9 mouse cellular contexts compared by ENCODE assay signal in genomic region chr16:76453457-76454200, GRCm38 (mm10).
DNase-seq lines count a peak whose midpoint lies in the region; ATAC-seq and TF ChIP-seq lines count a peak whose summit lies in the region.
"Had no signal": no experiment of that assay in that cellular context is flagged by ENCODE, and none has a peak within 500 bp of the region (broad histone marks: within the 10 kb centered on the region; RNA-seq: fewer than 3 reads in every experiment).

No protein-coding gene starts in this region.

- H3K9me3 ChIP-seq in neural tube, embryonic 11.5 days (ENCODE audit: control insufficient read depth, low read length), result no peaks in the 10 kb centered on the region

- 41% methylated on average over 11 of the region's 11 CpGs for WGBS in lung, adult 2 months
- 28% methylated on average over 11 of the region's 11 CpGs for WGBS in neural tube, embryonic 11.5 days

- H3K36me3 ChIP-seq in neural tube, embryonic 11.5 days (ENCODE audit: control insufficient read depth, insufficient read depth, low read length), result no peaks in the 10 kb centered on the region

- no peak for TF ChIP-seq CTCF in lung, adult 2 months (IDR thresholded peaks at IDR 0.05; ENCODE audit: insufficient read depth, low read length)

- H3K9ac ChIP-seq in neural tube, embryonic 11.5 days (ENCODE audit: low read length), result no peak overlapping the region

- peak; percentile 53; the same call in 1 of the 2 replicates for ATAC-seq in neural tube, embryonic 11.5 days (ENCODE audit: insufficient read depth, low FRiP score, low TSS enrichment)

- H3K27ac ChIP-seq in neural tube, embryonic 11.5 days (ENCODE audit: low read depth, low read length), result no peak overlapping the region

- no peak overlapping the region for H3K4me3 ChIP-seq in lung, adult 2 months (replicated peaks; ENCODE audit: extremely low read depth, low read depth, low read length)
- H3K4me3 ChIP-seq in neural tube, embryonic 11.5 days (ENCODE audit: low read depth, low read length), result no peak overlapping the region
- H3K4me3 ChIP-seq: erythroblast, embryonic 14.5 days had no signal

- no peak for TF ChIP-seq POLR2A in lung, adult 2 months (IDR thresholded peaks at IDR 0.05; ENCODE audit: borderline replicate concordance, extremely low read depth, low read depth, low read length)

- DNase-seq in lung, adult 18-20 months, result peak; percentile 15 to 37
- no peak for DNase-seq in lung, adult 2 months
- DNase-seq in heart, adult 9 months (ENCODE audit: low spot score in 2 of 2), result peak; percentile 21 to 23
- DNase-seq in kidney, postnatal 36 days, result peak; percentile 94
- peak; percentile 44 for DNase-seq in neural tube, embryonic 11.5 days (ENCODE audit: low spot score)
- no peak for DNase-seq in spleen, adult 18-20 months
- no peak for DNase-seq in urinary bladder, postnatal 25 days (ENCODE audit: low spot score)
- no peak for DNase-seq in thymus, postnatal 10 days (ENCODE audit: low spot score in 2 of 2)

- H3K27me3 ChIP-seq in neural tube, embryonic 11.5 days (ENCODE audit: control insufficient read depth, insufficient read depth, low read length), result no peaks in the 10 kb centered on the region

- no peak overlapping the region for H3K4me2 ChIP-seq in neural tube, embryonic 11.5 days (ENCODE audit: low read depth)

- no peaks in the 10 kb centered on the region for H3K4me1 ChIP-seq in lung, adult 2 months (ENCODE audit: control insufficient read depth, insufficient read depth, low read length)
- H3K4me1 ChIP-seq in neural tube, embryonic 11.5 days (ENCODE audit: control insufficient read depth, insufficient read depth, low read length), result peaks cover 7% of the 10 kb centered on the region

Comparison
In these comparisons a context has a peak if more than half of its experiments do, and no peak if none do; other contexts are left out.
1. DNase-seq: peak in lung, adult 18-20 months (2 of 2), heart, adult 9 months (2 of 2), kidney, postnatal 36 days (2 of 2) and neural tube, embryonic 11.5 days (single experiment); none in lung, adult 2 months (single experiment), spleen, adult 18-20 months (0 of 2), urinary bladder, postnatal 25 days (single experiment) and thymus, postnatal 10 days (0 of 2).